Mouse (Mus musculus) lung, postnatal 36 days (tissue): ENCODE measurements at regions not wholly inside any gene's neighbourhood (a gene's known extent, or its start where the extent isn't known, plus 50 kb on each side); places are given as distances from the start of the nearest gene placed in this dataset.
A peak's percentile ranks its signal among the peaks of the same experiment; 100 is the strongest.

Experiments used
- DNase-seq: peaks from one replicate; pipeline ENCODE4 v3.0.0; 2022; ENCODE audit warnings: mixed read lengths

DNA sequence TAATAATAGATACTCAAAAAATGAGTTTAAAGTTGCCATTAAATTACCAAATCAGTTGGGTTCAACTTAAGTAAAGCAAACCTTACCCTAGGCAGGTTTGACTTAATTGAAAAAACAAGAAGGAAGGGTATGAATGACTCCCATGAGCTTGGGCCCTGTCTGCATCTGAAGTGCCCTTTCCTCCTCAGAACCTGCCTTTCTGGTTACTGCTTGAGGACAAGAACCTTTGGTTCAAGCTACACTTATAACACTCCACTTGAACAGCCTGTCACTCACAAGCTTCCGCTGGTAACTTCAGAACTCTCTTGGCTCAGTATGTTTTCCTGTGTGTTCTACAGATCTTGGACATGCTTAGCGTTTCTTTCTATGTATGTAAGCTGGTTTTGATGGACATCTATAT lies 59.6 kb upstream of the Slc40a1 start:
- peak; percentile 46 for DNase-seq

DNA sequence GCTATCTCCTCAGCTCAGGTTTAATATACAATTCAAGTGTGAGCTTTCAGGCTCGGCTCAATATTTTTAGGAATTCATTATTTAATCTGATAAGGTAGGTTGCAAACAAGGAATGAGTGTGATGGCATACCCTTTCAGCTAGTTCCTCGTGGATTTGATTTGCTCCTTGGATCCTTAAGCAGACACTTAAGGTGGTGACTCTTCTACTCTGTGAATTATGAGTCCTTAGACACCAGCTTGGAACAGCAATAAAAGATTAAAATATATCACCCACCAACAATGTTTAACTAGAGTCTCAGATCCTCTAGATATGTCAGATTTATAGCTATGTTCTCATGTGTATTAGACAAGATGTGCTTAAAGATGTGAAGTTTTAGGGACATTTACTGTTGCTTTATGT lies 60.4 kb upstream of the Slc40a1 start:
- DNase-seq, result no peak

DNA sequence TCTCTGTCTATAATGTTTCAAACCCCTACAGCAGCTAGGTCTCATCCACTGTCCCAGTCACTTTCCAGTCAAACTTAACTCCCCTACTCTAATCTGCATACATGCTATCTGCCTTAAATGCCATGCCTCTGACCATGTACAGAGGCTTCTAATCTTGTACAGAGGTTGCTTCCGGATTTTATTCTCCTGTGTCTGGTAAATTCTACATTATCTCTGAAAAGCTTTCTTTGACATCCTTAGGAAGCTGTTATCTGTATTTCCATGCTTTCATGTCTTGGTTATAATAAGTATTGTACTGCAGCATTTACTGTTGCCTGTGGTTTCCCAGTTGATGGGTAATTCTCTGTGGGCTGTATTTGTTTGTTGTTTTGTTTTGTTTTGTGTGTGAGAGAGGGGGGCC lies 63.9 kb upstream of the Dnah7b start:
- no peak for DNase-seq

DNA sequence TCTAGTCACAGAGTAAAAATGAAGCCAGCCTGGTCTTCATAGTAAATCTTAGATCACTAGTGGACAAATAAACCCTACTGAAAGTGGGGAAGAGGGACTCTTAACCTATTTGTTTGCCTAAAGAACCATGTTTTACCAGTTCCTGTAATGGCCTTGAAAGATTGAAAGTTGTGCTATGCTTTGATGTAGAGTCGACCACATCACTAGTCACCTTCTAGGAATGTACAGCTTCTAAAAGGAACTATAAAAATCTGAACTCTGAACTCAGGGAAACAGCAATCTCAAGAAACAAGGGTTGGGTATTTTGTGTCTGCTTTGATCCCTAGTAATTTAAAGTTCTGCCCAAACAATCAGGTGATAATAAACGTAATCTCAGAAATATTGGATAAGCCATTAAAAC lies 62.6 kb upstream of the Dnah7b start:
- no peak for DNase-seq

DNA sequence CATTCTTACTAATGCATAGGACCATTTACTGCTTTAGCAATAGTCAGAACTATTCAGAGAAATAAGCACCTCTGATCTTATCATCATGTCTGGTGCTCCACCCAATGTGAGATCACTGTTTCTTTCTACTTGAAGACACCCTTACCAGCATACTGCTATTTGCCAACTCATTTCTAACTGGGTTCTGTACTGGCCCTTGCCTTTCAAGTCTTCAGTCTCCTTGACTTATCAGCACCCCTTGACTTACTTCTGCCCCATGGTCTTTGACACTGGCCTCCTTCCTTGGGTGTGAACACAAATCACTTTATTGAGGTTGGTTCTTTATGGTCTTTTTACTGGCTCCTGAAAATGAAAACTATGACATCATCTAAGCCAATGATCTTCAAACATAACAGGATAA lies 59.3 kb upstream of the Dnah7b start:
- no peak for DNase-seq
